Mouse (Mus musculus) urinary bladder, postnatal 4 days (tissue): ENCODE measurements at regions not wholly inside any gene's neighbourhood (a gene's known extent, or its start where the extent isn't known, plus 50 kb on each side); places are given as distances from the start of the nearest gene placed in this dataset.
"Not testable (repeated sequence)": the region's sequence is repeated elsewhere in the genome, so short reads cannot be mapped to it uniquely, and the experiment has no call there.

Experiments
- DNase-seq, 2 experiments: peaks; one replicate each; pipeline ENCODE4 v3.0.0; 2021 to 2022; ENCODE audit warnings: low spot score in 2 of 2

DNA sequence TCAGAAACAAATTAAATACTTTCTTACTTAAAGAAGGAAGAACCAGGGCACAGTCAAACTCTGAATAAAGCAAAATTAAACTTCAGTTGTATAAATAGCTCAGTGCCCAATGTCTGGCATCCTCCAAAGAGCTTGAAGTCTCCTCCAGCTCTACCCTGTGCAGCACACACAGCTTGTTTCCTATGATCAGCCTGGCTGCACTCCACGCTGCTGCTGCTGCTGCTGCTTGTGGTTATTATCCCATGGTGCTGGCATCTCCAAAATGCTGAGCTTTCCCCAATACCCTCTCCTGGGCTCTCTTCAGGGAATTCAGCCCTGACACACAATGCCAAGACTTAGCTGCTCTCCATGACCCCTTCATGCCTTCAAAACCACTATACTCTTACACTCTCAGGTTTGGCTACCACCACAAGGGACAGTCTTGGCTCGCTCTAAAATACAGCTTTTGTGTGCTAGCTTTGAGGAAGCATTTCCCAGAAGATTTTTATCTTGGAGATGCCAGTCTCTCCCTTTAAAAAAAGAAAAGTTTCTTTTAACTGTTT, 121.0 kb downstream of the Rab10 start:
- DNase-seq: not testable (repeated sequence)

- DNase-seq: no peak
These were observed 121.6 kb downstream of the Rab10 start for GRCm38 (mm10) chr12:3188137-3188536.

DNA sequence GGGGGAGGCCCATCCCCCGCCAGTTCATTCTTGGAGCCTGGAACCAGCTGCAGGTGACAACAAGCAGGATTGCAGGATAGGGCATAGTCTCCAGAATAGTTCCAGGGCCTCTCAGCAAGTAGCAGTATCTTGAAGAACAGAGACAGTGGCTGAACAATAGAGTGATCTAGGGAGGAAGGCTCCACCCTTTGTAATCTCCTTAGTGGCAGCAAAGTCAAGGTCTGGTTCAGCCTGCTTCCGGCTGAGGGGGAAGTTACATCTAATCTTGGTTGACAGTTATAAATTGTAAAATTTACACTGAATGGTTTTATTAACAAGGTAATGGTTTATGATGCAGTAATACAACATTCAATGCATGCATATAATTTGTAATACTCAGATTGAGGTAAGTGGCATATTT, 136.4 kb downstream of the Rab10 start:
- no peak for DNase-seq

GRCm38 (mm10) chr12:3169705-3170287, 140.0 kb downstream of the Rab10 start:
- DNase-seq: not testable (repeated sequence)

DNA sequence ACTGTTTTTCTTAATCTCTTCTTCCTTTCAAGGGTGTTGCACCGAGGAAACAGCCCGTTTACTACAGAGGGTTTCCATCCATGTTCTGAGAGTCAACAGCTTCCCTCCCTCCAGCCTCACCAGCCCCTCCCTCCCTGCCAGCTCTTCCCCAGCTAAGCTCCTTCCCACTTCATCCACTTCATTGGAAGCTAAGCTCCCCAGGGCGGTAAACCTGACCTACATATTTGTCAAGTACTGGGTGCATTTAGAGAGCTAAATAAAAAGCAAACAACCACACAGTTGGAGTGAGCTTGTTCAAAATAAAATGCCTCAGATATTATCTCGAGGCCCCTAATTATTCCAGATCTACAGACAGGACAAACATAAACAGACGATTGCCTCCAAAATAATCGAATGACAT, 148.1 kb downstream of the Rab10 start:
- not testable (repeated sequence) for DNase-seq

DNA sequence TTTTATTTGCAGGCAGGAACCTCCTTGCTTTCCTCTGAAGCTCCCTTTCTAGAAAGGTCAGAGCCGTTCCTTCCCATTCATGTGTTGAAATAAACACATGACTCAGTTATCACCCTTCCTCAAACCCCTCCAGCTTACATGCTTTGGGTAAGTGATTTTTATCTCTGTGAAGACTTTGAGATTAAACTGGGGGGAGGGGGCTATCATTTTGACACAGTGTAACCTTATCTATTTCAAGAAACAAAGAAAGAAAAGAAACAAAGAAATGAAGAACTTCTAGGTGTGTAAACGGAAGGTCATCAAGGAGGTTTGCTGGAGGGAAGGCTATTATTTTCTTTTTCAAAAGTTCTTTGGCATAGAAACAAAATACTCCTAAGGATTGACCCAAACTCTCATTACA, 151.0 kb downstream of the Rab10 start:
- not testable (repeated sequence) for DNase-seq

DNA sequence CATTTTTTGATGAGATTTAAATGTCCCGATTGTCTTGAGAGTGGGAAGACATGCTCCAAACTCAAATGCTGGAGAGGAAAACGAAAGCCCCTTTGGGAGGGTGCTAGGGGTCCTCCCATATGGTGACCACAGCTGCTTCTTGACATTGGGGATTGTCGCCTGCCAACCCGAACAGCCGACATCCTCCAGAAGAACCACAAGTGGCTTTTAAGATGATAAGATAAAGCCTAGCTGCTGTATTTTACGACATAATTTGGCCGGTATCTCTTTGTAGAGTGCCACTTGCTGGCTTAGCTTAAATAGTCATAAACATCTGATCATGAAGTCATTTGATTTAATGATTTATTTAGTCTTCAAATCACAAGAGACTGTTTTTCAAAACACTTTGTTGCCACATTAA, 156.1 kb downstream of the Rab10 start:
- not testable (repeated sequence) for DNase-seq

DNA sequence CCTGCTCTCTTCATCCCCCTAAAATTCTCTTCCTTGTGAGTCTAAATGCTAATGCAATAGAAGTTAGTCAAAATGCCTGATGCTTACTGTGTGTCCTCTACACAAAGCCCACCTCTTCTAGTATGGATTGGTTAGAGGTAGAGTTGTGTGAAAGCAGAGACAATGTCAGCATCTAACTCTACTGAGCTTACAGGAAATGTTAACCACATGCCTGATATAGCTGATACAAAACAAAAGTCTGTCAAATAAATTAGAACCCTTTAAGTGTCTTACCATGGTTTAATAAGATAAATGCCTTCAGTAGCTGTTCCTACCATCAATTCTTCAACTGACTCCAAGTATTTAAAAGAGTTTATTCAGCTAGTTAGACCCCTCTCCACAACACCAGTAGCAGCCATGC, 177.2 kb downstream of the Rab10 start:
- DNase-seq: not testable (repeated sequence)

- not testable (repeated sequence) for DNase-seq
These were observed 178.5 kb downstream of the Rab10 start for GRCm38 (mm10) chr12:3131149-3131751.

DNA sequence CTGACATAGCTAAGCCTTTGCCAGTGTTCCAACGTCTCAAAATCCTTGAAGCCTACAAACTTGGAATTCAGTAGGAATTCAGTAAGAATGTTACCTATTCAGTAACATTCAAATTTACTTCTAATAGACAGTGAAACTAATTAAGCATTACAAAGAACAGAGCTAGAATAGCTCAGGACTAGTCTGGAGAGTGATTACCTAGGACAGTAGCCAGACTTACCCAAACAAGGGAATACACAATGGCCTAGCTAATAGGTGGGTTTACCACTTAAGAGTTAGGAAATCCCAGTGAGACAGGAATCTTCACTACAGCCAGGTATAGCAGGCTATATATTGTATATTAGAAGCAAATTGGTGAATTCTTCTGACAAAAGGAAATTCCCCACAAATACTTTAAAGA, 182.4 kb downstream of the Rab10 start:
- DNase-seq: not testable (repeated sequence)

DNA sequence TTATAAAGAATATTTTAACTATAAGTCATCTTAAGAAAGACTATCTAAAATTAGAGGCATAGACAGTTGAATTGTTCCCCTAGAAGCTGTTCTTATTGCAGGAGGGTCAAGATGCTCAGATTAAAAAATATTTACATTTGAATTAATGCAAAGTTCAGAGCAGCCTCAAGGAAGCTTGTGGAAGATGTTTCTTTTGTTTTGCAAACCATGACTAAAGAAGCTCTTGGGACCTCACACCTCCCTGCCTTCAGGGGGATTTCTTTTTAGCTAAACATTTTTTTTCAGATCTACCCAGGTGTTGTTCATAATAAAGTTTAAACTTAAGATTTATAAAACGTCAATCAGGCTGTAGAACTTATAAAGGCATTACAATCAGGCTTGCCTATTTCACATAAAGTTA, 185.7 kb downstream of the Rab10 start:
- DNase-seq: no peak

GRCm38 (mm10) chr12:3110589-3110988, 199.2 kb downstream of the Rab10 start:
- DNase-seq: not testable (repeated sequence)

DNA sequence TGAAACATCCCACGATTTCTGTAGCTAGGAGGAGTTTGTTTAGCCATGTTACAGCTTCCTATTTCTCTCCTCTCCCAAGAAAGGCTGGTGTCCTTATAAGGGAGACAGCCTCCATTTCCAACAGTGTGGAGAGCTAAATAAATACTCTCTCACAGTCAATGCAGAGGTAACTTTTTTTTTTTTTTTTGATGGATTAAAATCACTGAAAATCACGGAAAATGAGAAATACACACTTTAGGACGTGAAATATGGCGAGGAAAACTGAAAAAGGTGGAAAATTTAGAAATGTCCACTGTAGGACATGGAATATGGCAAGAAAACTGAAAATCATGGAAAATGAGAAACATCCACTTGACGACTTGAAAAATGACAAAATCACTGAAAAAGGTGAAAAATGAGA, 200.1 kb downstream of the Rab10 start:
- peak in 1 of 2 experiments; percentile 86 for DNase-seq

GRCm38 (mm10) chr12:3101963-3102362, 207.8 kb downstream of the Rab10 start:
- not testable (repeated sequence) for DNase-seq

DNA sequence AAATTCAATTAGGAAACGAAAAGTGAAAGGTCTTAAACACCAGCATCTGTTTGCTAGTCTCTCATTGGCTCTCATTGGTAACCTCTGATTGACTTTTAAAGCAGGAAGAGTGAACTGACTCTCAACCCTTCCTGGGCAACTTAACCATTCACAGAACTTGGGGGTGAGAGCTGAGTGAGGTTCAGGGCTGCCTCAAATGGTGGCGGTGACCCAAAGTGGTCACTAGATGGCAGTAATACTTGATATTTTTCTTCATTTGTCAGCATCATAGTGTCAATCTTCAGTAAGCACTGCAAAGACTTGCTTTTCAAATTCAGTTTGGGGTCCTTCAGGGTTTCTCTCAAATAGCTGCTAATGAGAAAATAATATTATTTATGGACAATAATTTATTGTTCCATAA, 211.6 kb downstream of the Rab10 start:
- not testable (repeated sequence) for DNase-seq

GRCm38 (mm10) chr12:3094509-3094908, 215.3 kb downstream of the Rab10 start:
- no peak for DNase-seq

- not testable (repeated sequence) for DNase-seq
These were observed 216.8 kb downstream of the Rab10 start for GRCm38 (mm10) chr12:3092974-3093373.

GRCm38 (mm10) chr12:3049546-3049945, 260.2 kb downstream of the Rab10 start:
- not testable (repeated sequence) for DNase-seq

DNA sequence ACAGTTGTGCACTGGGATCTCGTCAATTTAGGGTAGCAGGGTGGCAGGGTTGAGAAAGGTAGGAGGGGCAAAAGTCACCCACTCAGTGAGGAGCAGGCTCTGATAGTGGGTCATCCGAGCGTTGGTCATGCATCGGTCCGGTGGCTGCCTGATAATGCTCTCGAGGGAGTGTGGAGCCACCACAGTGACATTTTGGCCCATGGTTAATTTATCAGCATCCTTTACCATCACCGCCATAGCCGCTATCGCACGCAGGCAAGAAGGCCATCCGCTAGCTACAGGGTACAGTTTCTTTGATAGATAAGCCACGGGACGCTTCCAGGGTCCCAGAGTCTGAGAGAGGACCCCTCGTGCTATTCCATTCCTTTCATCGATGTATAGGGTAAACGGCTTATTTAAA, 291.3 kb downstream of the Rab10 start:
- DNase-seq: not testable (repeated sequence)

DNA sequence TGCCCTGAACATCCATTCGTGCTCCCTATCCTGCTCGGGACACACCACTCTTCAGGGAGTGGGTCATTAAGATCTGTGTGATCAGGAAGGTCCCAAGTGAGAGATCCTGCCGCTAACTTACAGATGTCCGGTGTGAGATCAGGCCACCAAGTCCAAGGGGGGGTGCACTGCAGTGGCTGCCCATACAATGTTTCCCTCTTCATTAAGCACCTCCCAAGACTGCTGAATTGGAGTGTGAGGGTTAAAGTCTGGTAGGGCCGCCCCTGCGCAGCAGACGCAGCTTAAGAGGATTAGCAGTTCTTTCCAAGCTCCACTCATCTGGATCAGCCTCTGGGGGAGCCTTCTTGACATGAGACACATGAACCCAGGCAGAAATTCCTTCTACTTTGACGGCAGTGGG, 293.0 kb downstream of the Rab10 start:
- not testable (repeated sequence) for DNase-seq
